Mouse (Mus musculus): Measurements from ENCODE around the gene Il9r. TPM values are rescaled to one million over a fixed set of nuclear protein-coding genes. Genes with fewer than 3 reads are reported as not detected.

Il9r gene
- total and polyA plus RNA-seq, 3 experiments = 20.0 to 52.1 (median 47.5) TPM

DNA sequence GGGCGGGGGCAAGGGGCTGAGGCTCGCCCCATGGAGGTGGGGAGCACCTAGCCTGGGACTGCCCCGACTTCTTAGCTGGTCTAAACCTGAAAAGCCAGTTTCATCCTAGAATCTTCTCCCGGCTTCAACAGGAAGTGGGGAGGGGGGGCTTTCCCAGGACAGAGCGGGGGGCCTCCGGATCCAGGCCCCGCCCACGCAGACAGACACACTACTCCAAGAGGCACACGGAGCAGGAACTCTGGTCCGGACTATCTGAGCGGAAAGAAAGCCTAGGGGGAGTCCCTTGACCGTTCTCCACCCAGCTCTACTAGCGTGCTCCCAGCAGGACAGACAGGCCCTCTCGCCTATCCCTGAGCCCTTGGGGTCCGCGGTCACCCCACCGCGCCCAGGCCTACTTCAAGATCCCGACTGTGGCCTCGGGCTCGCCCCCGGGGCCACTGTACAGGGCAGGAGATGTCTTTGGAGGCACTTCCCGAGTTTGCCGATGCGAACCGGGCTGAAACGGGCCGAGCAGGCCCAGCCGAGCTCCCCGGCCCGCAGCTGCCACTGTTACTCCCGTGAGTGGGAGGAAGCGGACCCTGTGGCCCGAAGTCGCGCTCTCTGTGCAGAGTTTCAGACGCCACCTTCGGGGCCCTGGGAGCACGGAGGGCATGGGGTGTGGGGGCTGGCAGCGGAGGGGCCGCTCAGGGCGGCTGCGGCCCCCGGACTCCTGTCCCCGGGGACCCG, 21.3 kb upstream of the Il9r start (continued):
- TF ChIP-seq MEF2A (IDR thresholded peaks at IDR 0.05; ENCODE audit: borderline replicate concordance, low read depth, low read length) = peak; percentile 11; the same call in 1 of the 2 replicates
- TF ChIP-seq POLR2A (IDR thresholded peaks at IDR 0.05; ENCODE audit: low read depth, low read length) = peak; percentile 76; the same call in 1 of the 2 replicates
- no peak for TF ChIP-seq ZC3H11A (IDR thresholded peaks at IDR 0.05; ENCODE audit: low read depth, low read length)
- TF ChIP-seq CHD2 (IDR thresholded peaks at IDR 0.05; ENCODE audit: low read length) = no peak
- TF ChIP-seq POLR2AphosphoS2 (IDR thresholded peaks at IDR 0.05; ENCODE audit: low read depth, low read length) = no peak
- TF ChIP-seq MAZ (IDR thresholded peaks at IDR 0.05; ENCODE audit: low read depth, low read length) = peak; percentile 90
- TF ChIP-seq TCF12 (IDR thresholded peaks at IDR 0.05; ENCODE audit: low read depth, low read length) = peak; percentile 56
- TF ChIP-seq PAX5 (IDR thresholded peaks at IDR 0.05; ENCODE audit: low read length) = no peak
- TF ChIP-seq UBTF (IDR thresholded peaks at IDR 0.05; ENCODE audit: low read depth, low read length) = peak; percentile 49; the same call in 1 of the 2 replicates
- TF ChIP-seq EP300 (IDR thresholded peaks at IDR 0.05; ENCODE audit: low read length) = no peak; the same call in 1 of the 2 replicates
- TF ChIP-seq IRF4 (IDR thresholded peaks at IDR 0.05; ENCODE audit: low read depth, low read length) = peak; percentile 80
- TF ChIP-seq HCFC1 (IDR thresholded peaks at IDR 0.05; ENCODE audit: low read depth, low read length) = peak; percentile 11; the same call in 1 of the 2 replicates
- peak; percentile 16 for TF ChIP-seq NELFE (IDR thresholded peaks at IDR 0.05; ENCODE audit: low read depth, low read length)
- peak; percentile 25 for TF ChIP-seq ETS1 (conservative IDR thresholded peaks at IDR 0.05; ENCODE audit: low read depth, low read length)

DNA sequence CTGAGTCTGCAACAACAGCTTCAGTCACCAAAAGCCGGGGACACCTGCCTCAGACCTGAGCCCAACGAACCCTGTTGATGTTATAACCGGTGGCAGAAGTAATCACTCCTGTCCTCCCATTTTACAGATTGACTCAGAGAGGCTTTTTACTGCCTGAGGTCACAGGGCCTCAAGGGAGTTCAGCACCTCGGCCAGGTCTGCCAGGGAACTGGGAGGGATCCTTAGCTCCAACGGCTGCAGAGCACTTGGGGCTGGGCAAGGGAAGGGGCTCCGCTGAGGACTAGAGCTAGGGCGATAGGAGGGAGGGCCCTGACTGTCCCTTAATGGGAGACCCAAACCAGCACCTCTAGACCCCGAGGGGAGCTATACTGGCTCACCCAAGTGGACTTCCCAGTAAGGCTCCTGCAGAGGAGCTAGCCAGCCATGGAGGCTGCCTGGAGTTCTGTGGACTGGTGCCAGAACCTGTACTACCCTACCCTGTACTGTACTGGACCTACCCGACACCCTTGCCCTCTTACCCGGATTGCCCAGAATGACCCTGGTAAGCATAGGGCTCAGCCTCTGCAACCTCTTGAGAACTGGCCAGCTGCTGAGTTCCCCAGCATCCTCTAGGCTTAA, 20.6 kb upstream of the Il9r start:
- Histone ChIP-seq H3K4me3 (replicated peaks in 1 of 3; ENCODE audit: low read depth in 2 of 3, low read length in 2 of 3, poor library complexity in 1 of 3) (peak overlapping the region; percentile 67 to 77 (median 71)), H3K9ac (ENCODE audit: insufficient read depth, low read depth) (no peak overlapping the region; the same call in 1 of the 2 replicates), H3K4me2 (ENCODE audit: insufficient read depth, low read depth, poor library complexity, severe bottlenecking) (peak overlapping the region; percentile 89), H3K79me2 (replicated peaks; ENCODE audit: control insufficient read depth, extremely low read depth, insufficient read depth, poor library complexity, severe bottlenecking) (no peaks in the 10 kb centered on the region), H3K36me3 (replicated peaks in 1 of 2; ENCODE audit: control insufficient read depth in 1 of 2, insufficient read depth in 1 of 2, low read length in 1 of 2) (peaks cover 4 to 33% of the 10 kb centered on the region in 2 experiments), H3K27me3 (replicated peaks) (peaks cover 19% of the 10 kb centered on the region), H3K27ac (ENCODE audit: insufficient read depth, low read depth) (no peak overlapping the region), H3K9me3 (replicated peaks; ENCODE audit: low read length) (peaks cover 3% of the 10 kb centered on the region), H3K4me1 (ENCODE audit: control insufficient read depth in 1 of 2, insufficient read depth in 2 of 2) (peaks cover 12 to 69% of the 10 kb centered on the region in 2 experiments)
- DNase-seq (ENCODE audit: extremely low read depth) = peak; percentile 47
- no peak for TF ChIP-seq RAD21 (IDR thresholded peaks at IDR 0.05; ENCODE audit: low read depth, low read length)
- TF ChIP-seq NRF1 (IDR thresholded peaks at IDR 0.05; ENCODE audit: low read depth, low read length) = no peak
- no peak for TF ChIP-seq CHD2 (IDR thresholded peaks at IDR 0.05; ENCODE audit: low read length)
- TF ChIP-seq MAFK (IDR thresholded peaks at IDR 0.05; ENCODE audit: insufficient replicate concordance, low read length) = no peak
- TF ChIP-seq EP300 (IDR thresholded peaks at IDR 0.05; ENCODE audit: low read length) = no peak
- TF ChIP-seq POLR2AphosphoS2 (IDR thresholded peaks at IDR 0.05; ENCODE audit: low read depth, low read length) = no peak
- TF ChIP-seq MAZ (IDR thresholded peaks at IDR 0.05; ENCODE audit: low read depth, low read length) = no peak
- TF ChIP-seq RCOR1 (conservative IDR thresholded peaks at IDR 0.05; ENCODE audit: low read depth, low read length) = no peak
- no peak for TF ChIP-seq ZNF384 (IDR thresholded peaks at IDR 0.05; ENCODE audit: low read depth, low read length)
- no peak for TF ChIP-seq GABPA (IDR thresholded peaks at IDR 0.05; ENCODE audit: insufficient replicate concordance, low read depth, low read length)
- dilution Hi-C loops (cut with MboI; ENCODE audit: extremely low pct_ligation_motif_present, extremely low pct_unique_long_range_greater_than_20kb, low sequenced_read_pairs) (no loop called here), in situ Hi-C loops (cut with MboI; ENCODE audit: low pct_ligation_motif_present, low pct_unique_long_range_greater_than_20kb, low sequenced_read_pairs) (no loop called here)
